Mouse (Mus musculus) G1E (cell line): ENCODE results near the gene Clec10a. TPM values are rescaled to one million over a fixed set of nuclear protein-coding genes. Genes with fewer than 3 reads are reported as not detected.
"Not testable (repeated sequence)": the region's sequence is repeated elsewhere in the genome, so short reads cannot be mapped to it uniquely, and the experiment has no call there.

Source experiments
- ATAC-seq: 2 replicates; pipeline ENCODE4 v1.8.0; 2016; ENCODE audit warnings: mild to moderate bottlenecking; ENCODE audit not compliant: insufficient number of reproducible peaks, poor library complexity, low FRiP score, severe bottlenecking; ENCODE audit errors: extremely low read depth
- DNase-seq: peaks from one replicate; pipeline ENCODE4 v3.0.0; 2012; ENCODE audit warnings: low spot score
- H3K27me3 ChIP-seq: 2 replicates; pipeline ENCODE4 v1.6.1; 2012; ENCODE audit warnings: mild to moderate bottlenecking, low read length, inconsistent platforms; ENCODE audit not compliant: insufficient read depth
- H3K36me3 ChIP-seq: replicated peaks from 2 replicates; pipeline ENCODE3; 2012; ENCODE audit warnings: mild to moderate bottlenecking, inconsistent platforms
- H3K4me1 ChIP-seq: 2 replicates; pipeline ENCODE4 v1.6.1; 2012; ENCODE audit warnings: low read depth, low read length, inconsistent platforms, mixed read lengths; ENCODE audit not compliant: insufficient read depth
- H3K4me3 ChIP-seq: 2 replicates; pipeline ENCODE4 v1.5.1; 2012; ENCODE audit warnings: low read depth, mild to moderate bottlenecking, inconsistent platforms, low read length, moderate library complexity, mixed read lengths
- H3K9me3 ChIP-seq: replicated peaks from 2 replicates; pipeline ENCODE4 v1.6.1; 2012; ENCODE audit warnings: inconsistent platforms
- CTCF ChIP-seq: IDR thresholded peaks from 2 replicates; pipeline ENCODE4 v1.5.1; 2012; ENCODE audit warnings: low read depth, low read length, inconsistent platforms, mixed read lengths
- GATA1 ChIP-seq: IDR thresholded peaks from 2 replicates; pipeline ENCODE4 v1.6.1; 2012; ENCODE audit warnings: borderline replicate concordance, low read length, inconsistent platforms, mixed read lengths
- GATA2 ChIP-seq: IDR thresholded peaks from 2 replicates; pipeline ENCODE4 v1.6.1; 2012; ENCODE audit warnings: low read depth, low read length, inconsistent platforms, borderline replicate concordance
- POLR2AphosphoS5 ChIP-seq: IDR thresholded peaks from 2 replicates; pipeline ENCODE4 v1.6.1; 2012; ENCODE audit warnings: low read depth, low read length, inconsistent platforms; ENCODE audit not compliant: insufficient replicate concordance
- TAL1 ChIP-seq: conservative IDR thresholded peaks from 2 replicates; pipeline ENCODE4 v1.6.1; 2012; ENCODE audit warnings: low read depth, low read length, inconsistent platforms, mixed read lengths
- polyA plus RNA-seq: library from polyadenylated mRNA; stranded (reverse); fragments of >175 nt; gene quantifications from 2 replicates; pipeline ENCODE4 v1.2.3, GENCODE M21; 2012
- total RNA-seq, 2 experiments: library from RNA; stranded (forward) in 1 of 2; stranded (reverse) in 1 of 2; fragments of 200-1000 nt in 1 of 2; fragments of >200 nt in 1 of 2; fragmentation: Nextera tagmentation in 1 of 2; gene quantifications; 2 replicates each; pipeline ENCODE4 v1.2.3; 2014 to 2017

The Clec10a gene
- total and polyA plus RNA-seq, 3 experiments, result 5.1 to 89.8 (median 26.3) TPM

- ATAC-seq, result no peak
- Histone ChIP-seq H3K4me1 (no peaks in the 10 kb centered on the region), H3K9me3 (no peaks in the 10 kb centered on the region), H3K36me3 (no peaks in the 10 kb centered on the region), H3K4me3 (no peak overlapping the region), H3K27me3 (peaks cover 17% of the 10 kb centered on the region)
- TF ChIP-seq POLR2AphosphoS5 (no peak), TAL1 (no peak), GATA2 (no peak), GATA1 (no peak), CTCF (no peak)
- DNase-seq, result no peak
These were observed 16.8 kb upstream of the Clec10a start for GRCm38 (mm10) chr11:70139171-70139570.

GRCm38 (mm10) chr11:70151072-70151471, 4.9 kb upstream of the Clec10a start:
- DNase-seq (no peak), ATAC-seq (no peak)
- Histone ChIP-seq H3K36me3 (no peaks in the 10 kb centered on the region), H3K9me3 (peaks cover 16% of the 10 kb centered on the region), H3K4me1 (no peaks in the 10 kb centered on the region), H3K27me3 (no peaks in the 10 kb centered on the region), H3K4me3 (no peak overlapping the region)
- TF ChIP-seq GATA2 (no peak), POLR2AphosphoS5 (no peak), GATA1 (no peak), TAL1 (no peak), CTCF (no peak)

- no peaks in the 10 kb centered on the region for H3K36me3 ChIP-seq
- no peak overlapping the region for H3K4me3 ChIP-seq
- H3K4me1 ChIP-seq, result peaks cover 28% of the 10 kb centered on the region
- 0 out of 2 replicates have a peak, but pooled peaks cover 3% of the 10 kb centered on the region for H3K9me3 ChIP-seq
- DNase-seq (no peak), ATAC-seq (no peak)
- H3K27me3 ChIP-seq, result peaks cover 2% of the 10 kb centered on the region
- TF ChIP-seq TAL1 (no peak), POLR2AphosphoS5 (no peak), GATA2 (no peak), CTCF (no peak), GATA1 (no peak)
These were observed 6.3 kb downstream of the Clec10a start for GRCm38 (mm10) chr11:70162336-70162735.

- no peak for TF ChIP-seq CTCF
- TF ChIP-seq GATA1, result no peak
- TF ChIP-seq TAL1, result no peak
- TF ChIP-seq GATA2, result no peak
- no peak for TF ChIP-seq POLR2AphosphoS5
- peak; percentile 92 for ATAC-seq
- H3K4me1 ChIP-seq, result peaks cover 45% of the 10 kb centered on the region
- H3K4me3 ChIP-seq, result peak overlapping the region; percentile 63
- 0 out of 2 replicates have a peak, but pooled peaks cover 3% of the 10 kb centered on the region for H3K9me3 ChIP-seq
- DNase-seq, result peak; percentile 69
- peaks cover 18% of the 10 kb centered on the region for H3K36me3 ChIP-seq
- H3K27me3 ChIP-seq, result peaks cover 2% of the 10 kb centered on the region
These were observed 10.2 kb downstream of the Clec10a start for GRCm38 (mm10) chr11:70165972-70166921.

- H3K27me3 ChIP-seq, result peaks cover under 1% of the 10 kb centered on the region; the same call in 1 of the 2 replicates
- H3K9me3 ChIP-seq, result 0 out of 2 replicates have a peak, but pooled peaks cover 3% of the 10 kb centered on the region
- ATAC-seq (no peak), DNase-seq (no peak)
- H3K4me3 ChIP-seq, result no peak overlapping the region; the same call in 1 of the 2 replicates
- TF ChIP-seq POLR2AphosphoS5 (no peak), GATA1 (no peak), CTCF (no peak)
- H3K4me1 ChIP-seq, result peaks cover 48% of the 10 kb centered on the region
- peaks cover 20% of the 10 kb centered on the region for H3K36me3 ChIP-seq
These were observed 12.1 kb downstream of the Clec10a start for GRCm38 (mm10) chr11:70168136-70168535.

GRCm38 (mm10) chr11:70169471-70169870, 13.5 kb downstream of the Clec10a start:
- not testable (repeated sequence) for DNase-seq, H3K9me3 ChIP-seq, H3K27me3 ChIP-seq, H3K4me3 ChIP-seq, ATAC-seq
- Histone ChIP-seq H3K4me1 (peaks cover 44% of the 10 kb centered on the region), H3K36me3 (peaks cover 20% of the 10 kb centered on the region)
